Mouse (Mus musculus) brain, embryonic 14.5 days (tissue): ENCODE results near the gene Rbpj.

Source experiments
- CTCF ChIP-seq: fragments of 200-500 bp; IDR thresholded peaks from 2 replicates; pipeline ENCODE4 v1.5.1; 2012; ENCODE audit warnings: inconsistent platforms, mild to moderate bottlenecking, moderate library complexity, borderline replicate concordance; ENCODE audit not compliant: insufficient read depth, insufficient read length; ENCODE audit errors: extremely low read depth
- POLR2A ChIP-seq: fragments of 200-500 bp; IDR thresholded peaks from 2 replicates; pipeline ENCODE4 v1.6.1; 2012; ENCODE audit warnings: mild to moderate bottlenecking, inconsistent platforms, borderline replicate concordance; ENCODE audit not compliant: poor library complexity, insufficient read depth, insufficient read length, severe bottlenecking; ENCODE audit errors: extremely low read depth

- TF ChIP-seq CTCF (no peak), POLR2A (no peak)
Observed at GRCm38 (mm10) chr5:53696701-53697100, 230.7 kb downstream of the Rbpj start.
